Mouse (Mus musculus): ENCODE data around the gene Spon1. TPM values are rescaled to one million over a fixed set of nuclear protein-coding genes. Genes with fewer than 3 reads are reported as not detected.

Gene Spon1
- polyA plus RNA-seq, 1 experiment from 2014 or later, result 30.4 TPM

DNA sequence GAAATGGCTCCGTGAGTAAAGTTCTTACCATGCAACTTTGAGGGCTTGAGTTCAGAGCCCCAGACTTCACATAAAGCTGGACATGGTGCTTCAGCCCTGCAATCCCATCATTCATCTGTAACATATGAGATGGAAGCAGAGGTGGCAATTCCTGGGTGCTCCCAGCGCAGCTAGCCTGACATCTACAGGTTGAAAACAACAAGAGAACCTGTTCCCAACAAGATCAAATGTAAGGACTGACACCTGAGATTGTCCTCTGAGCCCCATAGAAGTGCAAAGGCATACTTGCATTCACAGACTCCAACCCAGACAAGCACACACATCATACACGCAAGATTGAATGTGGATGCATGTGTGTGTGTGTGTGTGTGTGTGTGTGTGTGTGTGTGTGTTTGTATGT, 114.2 kb downstream of the Spon1 start:
- Histone ChIP-seq H3K36me3 (no peaks in the 10 kb centered on the region), H3K27me3 (no peaks in the 10 kb centered on the region), H3K4me2 (no peak overlapping the region), H3K4me3 (no peak overlapping the region), H3K4me1 (peaks cover 12% of the 10 kb centered on the region), H3K9ac (no peak overlapping the region), H3K27ac (no peak overlapping the region), H3K9me3 (no peaks in the 10 kb centered on the region; the same call in 1 of the 2 replicates)
- 87% methylated on average over 3 of the region's 3 CpGs for WGBS
- no peak for ATAC-seq (ENCODE audit: insufficient number of reproducible peaks, insufficient read depth, low FRiP score, low TSS enrichment, low read depth)

DNA sequence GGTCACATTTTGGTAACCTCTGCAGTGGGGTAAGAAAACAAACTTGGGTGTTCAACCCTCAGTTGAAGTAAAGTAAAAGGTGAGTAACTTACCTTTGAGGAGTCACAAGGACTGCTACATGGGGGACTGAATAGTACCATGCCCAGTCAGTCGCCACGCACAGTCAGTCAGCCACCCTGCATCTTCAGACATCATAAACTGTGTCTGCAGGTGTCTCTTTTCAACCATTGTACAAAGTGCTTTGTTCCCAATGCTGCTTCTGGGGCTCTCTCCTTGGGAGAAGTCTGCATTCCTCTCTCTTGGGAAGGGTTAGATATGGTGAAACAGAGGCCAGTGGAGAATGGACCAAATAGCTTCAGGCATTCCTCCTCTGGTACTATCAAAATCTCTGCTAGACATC, 125.0 kb downstream of the Spon1 start:
- no peaks in the 10 kb centered on the region for H3K27me3 ChIP-seq
- H3K36me3 ChIP-seq, result no peaks in the 10 kb centered on the region
- peaks cover 13% of the 10 kb centered on the region for H3K4me1 ChIP-seq
- no peak for ATAC-seq (ENCODE audit: insufficient number of reproducible peaks, insufficient read depth, low FRiP score, low TSS enrichment, low read depth)
- 95% methylated on average over 2 of the region's 2 CpGs for WGBS
- no peak overlapping the region for H3K9ac ChIP-seq
- H3K9me3 ChIP-seq, result no peaks in the 10 kb centered on the region
- H3K27ac ChIP-seq, result no peak overlapping the region
- no peak overlapping the region for H3K4me3 ChIP-seq
- H3K4me2 ChIP-seq, result no peak overlapping the region

DNA sequence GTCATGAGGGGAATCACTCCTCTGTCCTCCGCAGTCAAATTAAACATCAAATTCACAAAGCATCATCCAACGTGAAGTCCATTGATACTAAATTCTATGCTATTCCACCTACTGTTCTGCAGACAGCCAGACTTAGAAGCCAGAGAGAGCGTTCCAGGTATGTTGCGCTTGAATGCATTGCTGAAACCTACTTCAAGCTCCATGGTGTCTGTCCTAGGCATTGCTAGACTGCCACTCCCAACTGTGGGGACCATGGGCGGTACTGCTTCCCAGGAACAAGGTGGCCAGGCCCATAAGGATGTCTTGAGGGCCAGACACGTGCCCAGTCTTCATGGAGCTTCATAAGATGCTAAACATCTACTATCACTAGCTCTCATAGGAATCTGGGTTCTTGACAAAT, 125.7 kb downstream of the Spon1 start:
- Histone ChIP-seq H3K4me3 (no peak overlapping the region), H3K27me3 (no peaks in the 10 kb centered on the region), H3K9me3 (no peaks in the 10 kb centered on the region), H3K27ac (no peak overlapping the region), H3K36me3 (no peaks in the 10 kb centered on the region), H3K4me1 (peaks cover 13% of the 10 kb centered on the region), H3K9ac (no peak overlapping the region), H3K4me2 (no peak overlapping the region)
- ATAC-seq (ENCODE audit: insufficient number of reproducible peaks, insufficient read depth, low FRiP score, low TSS enrichment, low read depth), result no peak
- 91% methylated on average over 6 of the region's 6 CpGs for WGBS

DNA sequence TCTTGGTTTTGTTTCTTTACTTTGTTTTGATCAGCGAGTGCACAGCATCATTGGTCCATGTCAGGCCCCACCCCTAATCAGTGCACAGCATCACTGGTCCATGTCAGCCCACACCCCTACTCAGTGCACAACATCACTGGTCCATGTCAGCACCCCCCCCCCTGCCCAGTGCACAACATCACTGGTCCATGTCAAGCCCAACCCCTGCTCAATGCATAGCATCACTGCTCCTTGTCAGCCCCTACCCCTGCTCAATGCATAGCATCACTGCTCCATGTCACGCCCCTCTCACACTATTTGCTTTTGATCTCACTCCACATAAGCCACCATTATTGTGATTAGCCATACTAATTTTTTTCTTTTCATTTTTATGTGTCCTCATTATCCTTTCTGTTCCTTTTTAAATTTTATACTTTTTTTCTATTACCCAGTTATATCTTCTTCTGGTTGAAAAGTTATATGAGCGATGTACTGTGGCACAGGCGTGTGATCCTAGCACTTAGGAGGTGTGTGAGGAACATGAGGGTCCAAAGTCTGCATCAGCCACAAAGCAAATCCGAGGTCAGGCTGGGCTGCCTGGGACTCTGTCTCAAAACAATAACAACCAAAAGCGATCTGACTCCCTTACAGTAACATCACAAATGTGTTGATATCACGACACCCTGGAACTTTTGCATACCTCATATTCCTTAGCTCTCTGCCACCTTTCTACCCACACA, 128.3 kb downstream of the Spon1 start:
- H3K9me3 ChIP-seq, result no peaks in the 10 kb centered on the region
- no peak overlapping the region for H3K4me2 ChIP-seq
- H3K36me3 ChIP-seq, result no peaks in the 10 kb centered on the region
- H3K27ac ChIP-seq, result no peak overlapping the region
- 87% methylated on average over 7 of the region's 7 CpGs for WGBS
- no peak overlapping the region for H3K9ac ChIP-seq
- no peak overlapping the region for H3K4me3 ChIP-seq
- no peaks in the 10 kb centered on the region for H3K27me3 ChIP-seq
- H3K4me1 ChIP-seq, result no peaks in the 10 kb centered on the region
- ATAC-seq (ENCODE audit: insufficient number of reproducible peaks, insufficient read depth, low FRiP score, low TSS enrichment, low read depth), result no peak

DNA sequence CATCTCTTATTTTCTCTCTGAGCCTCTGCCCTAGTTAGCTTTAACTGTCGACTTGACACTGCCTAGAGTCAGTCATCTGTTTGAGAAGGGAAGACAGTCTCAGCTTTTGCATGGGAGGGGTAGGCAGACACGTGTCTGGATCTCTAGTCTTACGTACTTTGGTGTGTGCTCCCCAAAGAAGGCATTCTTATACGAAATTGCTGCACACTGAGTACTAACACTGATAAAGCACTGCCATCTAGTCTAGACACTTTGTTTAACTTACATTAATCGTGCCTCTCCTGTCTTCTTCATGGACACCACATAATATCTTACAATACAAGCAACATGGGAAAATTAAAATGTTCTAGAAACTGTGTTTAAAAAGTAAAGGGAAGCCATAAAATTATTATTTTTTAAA, 129.5 kb downstream of the Spon1 start:
- no peaks in the 10 kb centered on the region for H3K36me3 ChIP-seq
- no peaks in the 10 kb centered on the region for H3K4me1 ChIP-seq
- 74% methylated on average over 5 of the region's 5 CpGs for WGBS
- H3K27me3 ChIP-seq, result no peaks in the 10 kb centered on the region
- H3K4me2 ChIP-seq, result no peak overlapping the region
- H3K4me3 ChIP-seq, result no peak overlapping the region
- no peaks in the 10 kb centered on the region for H3K9me3 ChIP-seq
- no peak for ATAC-seq (ENCODE audit: insufficient number of reproducible peaks, insufficient read depth, low FRiP score, low TSS enrichment, low read depth)
- H3K9ac ChIP-seq, result no peak overlapping the region
- H3K27ac ChIP-seq, result no peak overlapping the region

DNA sequence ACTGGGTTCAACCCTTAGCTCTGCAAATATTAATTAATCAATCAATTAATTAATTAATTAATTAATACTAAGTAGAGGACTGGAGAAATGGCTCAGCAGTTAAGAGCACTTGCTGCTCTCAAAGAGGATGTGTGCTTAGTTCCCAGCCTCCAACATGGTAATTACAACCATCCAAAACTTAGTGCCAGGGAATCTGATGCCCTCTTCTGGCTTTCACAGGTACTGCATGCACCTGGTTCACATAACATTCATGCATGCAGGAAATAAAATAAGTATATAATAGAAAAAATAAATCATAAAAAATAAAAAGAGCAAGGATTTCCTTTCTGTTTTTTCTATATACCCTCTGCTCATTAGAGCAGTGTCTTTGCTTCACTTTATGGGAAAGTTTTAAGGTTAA, 132.6 kb downstream of the Spon1 start:
- Histone ChIP-seq H3K27me3 (no peaks in the 10 kb centered on the region), H3K4me3 (no peak overlapping the region), H3K9me3 (no peaks in the 10 kb centered on the region), H3K36me3 (no peaks in the 10 kb centered on the region), H3K27ac (no peak overlapping the region), H3K9ac (no peak overlapping the region), H3K4me1 (peaks cover 12% of the 10 kb centered on the region), H3K4me2 (no peak overlapping the region)
- ATAC-seq (ENCODE audit: insufficient number of reproducible peaks, insufficient read depth, low FRiP score, low TSS enrichment, low read depth), result no peak

DNA sequence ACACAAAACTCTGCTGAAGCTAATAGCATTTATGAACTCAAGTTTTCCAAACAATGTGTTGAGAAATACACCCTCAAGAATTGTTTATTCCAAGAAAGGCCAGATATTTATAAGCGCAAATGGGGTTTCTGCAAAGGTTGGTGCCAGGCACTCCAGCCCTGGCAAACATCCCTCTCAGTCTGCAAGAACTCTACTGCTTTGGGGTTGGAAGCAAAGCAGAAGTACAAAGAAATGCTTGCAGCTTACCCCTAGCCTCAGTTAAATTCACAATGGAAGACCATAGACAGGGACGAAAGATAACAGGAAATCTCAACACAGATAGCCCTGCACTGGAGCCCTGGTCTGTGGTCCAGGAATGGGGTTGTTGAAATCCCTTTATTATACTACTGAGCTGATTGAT, 135.7 kb downstream of the Spon1 start:
- H3K27ac ChIP-seq, result peak overlapping the region; percentile 22; the same call in 1 of the 2 replicates
- ATAC-seq (ENCODE audit: insufficient number of reproducible peaks, insufficient read depth, low FRiP score, low TSS enrichment, low read depth), result no peak

DNA sequence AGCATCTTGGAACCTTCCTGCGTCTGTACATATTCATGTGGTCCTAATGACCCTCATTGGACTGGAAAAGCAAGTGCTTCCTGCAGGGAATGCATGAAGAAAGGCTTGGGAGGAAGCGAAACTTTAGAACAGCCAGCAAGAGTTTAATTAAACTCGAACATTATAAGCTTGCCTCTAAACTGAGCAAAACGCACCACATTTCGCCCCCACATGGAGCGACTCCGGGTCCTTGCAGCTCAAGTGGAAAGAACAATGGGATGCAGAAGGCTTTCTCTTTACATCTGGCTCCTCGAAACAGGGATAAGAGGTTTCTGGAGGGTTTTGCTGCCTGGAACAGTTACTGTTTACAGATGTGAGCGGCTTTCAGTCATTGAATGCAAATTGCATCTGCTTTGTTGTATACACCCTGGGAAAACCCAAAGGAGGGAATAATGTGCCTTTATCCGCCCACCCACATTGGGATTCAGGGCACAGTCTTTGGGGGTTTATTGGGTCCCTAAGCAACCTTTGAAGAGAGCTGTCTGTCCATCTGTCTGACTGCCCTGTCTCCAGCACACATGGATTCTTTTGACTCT, 136.2 kb downstream of the Spon1 start:
- H3K4me2 ChIP-seq, result peak overlapping the region; percentile 21; the same call in 1 of the 2 replicates
- H3K4me1 ChIP-seq, result peaks cover 17% of the 10 kb centered on the region
- peak overlapping the region; percentile 23 for H3K27ac ChIP-seq
- ATAC-seq (ENCODE audit: insufficient number of reproducible peaks, insufficient read depth, low FRiP score, low TSS enrichment, low read depth), result no peak
- no peaks in the 10 kb centered on the region for H3K36me3 ChIP-seq
- H3K4me3 ChIP-seq, result no peak overlapping the region
- no peaks in the 10 kb centered on the region for H3K9me3 ChIP-seq
- H3K27me3 ChIP-seq, result no peaks in the 10 kb centered on the region
- WGBS, result 30% methylated on average over 10 of the region's 10 CpGs
- H3K9ac ChIP-seq, result no peak overlapping the region

More for the DNA sequence above, 135.7 kb downstream of the Spon1 start:
- no peaks in the 10 kb centered on the region for H3K36me3 ChIP-seq
- H3K4me1 ChIP-seq, result peaks cover 17% of the 10 kb centered on the region
- H3K4me3 ChIP-seq, result no peak overlapping the region
- peak overlapping the region; percentile 21; the same call in 1 of the 2 replicates for H3K4me2 ChIP-seq
- H3K9me3 ChIP-seq, result no peaks in the 10 kb centered on the region
- no peak overlapping the region for H3K9ac ChIP-seq
- 77% methylated on average over 2 of the region's 2 CpGs for WGBS
- H3K27me3 ChIP-seq, result no peaks in the 10 kb centered on the region

DNA sequence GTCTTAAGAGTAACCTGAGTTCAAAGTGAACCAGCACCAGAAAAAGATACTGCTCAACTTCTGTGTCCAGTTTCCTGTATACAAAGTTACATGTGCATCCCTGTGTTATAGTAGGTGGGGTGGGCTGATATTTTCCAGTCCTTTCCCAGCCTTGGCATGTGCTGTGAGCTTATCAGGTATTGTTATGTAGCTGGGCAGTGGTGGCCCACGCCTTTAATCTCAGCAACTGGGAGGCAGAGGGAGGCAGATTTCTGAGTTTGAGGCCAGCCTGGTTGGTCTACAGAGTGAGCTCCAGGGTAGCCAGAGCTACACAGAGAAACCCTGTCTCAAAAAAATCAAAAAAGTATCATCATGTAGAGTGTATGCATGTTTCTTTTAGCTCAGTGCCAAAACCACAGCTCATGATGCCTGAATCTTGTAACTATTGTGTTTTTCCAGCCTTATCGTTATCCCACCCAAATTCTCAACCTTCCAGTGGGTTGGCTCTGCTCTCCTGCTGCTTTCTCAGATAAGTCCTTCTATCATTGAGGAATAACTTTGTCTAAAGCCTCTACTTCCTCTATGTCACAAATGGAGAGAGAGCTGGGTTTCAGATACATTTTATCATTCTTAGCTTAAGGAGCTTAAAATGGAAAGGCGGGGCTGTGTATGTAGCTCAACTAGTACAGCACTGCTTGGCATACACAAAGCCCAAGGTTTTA, 137.5 kb downstream of the Spon1 start:
- H3K4me2 ChIP-seq, result no peak overlapping the region
- H3K4me3 ChIP-seq, result no peak overlapping the region
- 82% methylated on average over 3 of the region's 3 CpGs for WGBS
- H3K36me3 ChIP-seq, result no peaks in the 10 kb centered on the region
- H3K9ac ChIP-seq, result no peak overlapping the region
- no peaks in the 10 kb centered on the region for H3K9me3 ChIP-seq
- no peaks in the 10 kb centered on the region for H3K27me3 ChIP-seq
- H3K4me1 ChIP-seq, result peaks cover 17% of the 10 kb centered on the region
- ATAC-seq (ENCODE audit: insufficient number of reproducible peaks, insufficient read depth, low FRiP score, low TSS enrichment, low read depth), result no peak
- no peak overlapping the region for H3K27ac ChIP-seq

DNA sequence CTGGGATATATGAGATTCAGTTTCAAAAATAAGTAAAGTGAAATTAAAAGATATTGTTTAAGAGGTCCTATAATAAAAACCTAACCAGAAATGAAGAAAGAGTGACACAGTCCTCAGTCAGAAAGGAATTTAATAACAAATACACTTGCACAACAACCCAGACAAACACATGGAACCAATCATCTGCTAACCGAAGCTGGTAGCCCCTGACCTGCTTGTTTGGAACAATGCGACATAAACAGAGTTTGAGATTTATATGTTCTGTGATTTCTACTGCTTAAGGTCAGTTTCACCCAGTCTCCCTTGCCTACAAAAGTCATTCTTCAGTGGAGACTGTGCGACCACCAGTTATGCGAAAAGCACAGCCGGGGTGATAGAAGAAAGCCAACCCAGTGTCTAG, 138.1 kb downstream of the Spon1 start:
- no peaks in the 10 kb centered on the region for H3K27me3 ChIP-seq
- WGBS, result 62% methylated on average over 5 of the region's 5 CpGs

DNA sequence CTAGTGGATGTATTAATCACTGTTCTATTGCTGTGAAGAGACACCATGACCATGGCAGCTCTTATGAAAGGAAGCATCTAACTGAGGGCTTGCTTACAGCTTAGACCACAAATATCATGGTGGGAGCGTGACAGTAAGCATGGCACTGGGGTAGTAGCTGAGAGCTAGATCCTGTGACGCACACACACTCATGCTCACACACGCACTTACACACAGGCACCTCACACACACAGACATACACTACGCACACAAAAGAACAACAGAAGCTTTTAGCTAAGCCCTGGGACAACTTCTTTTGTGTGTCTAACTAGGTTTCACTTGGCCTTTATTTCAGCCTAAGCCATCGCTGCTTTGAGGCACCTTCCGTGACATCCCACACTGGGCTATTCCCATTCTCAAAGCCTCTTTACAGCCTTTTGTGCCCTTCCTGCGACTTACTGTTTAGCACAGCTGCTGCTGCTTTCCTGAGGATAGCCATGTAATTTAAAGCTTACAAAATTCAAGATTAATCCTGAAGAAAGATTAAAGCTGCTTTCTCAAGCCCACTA, 138.6 kb downstream of the Spon1 start:
- ATAC-seq (ENCODE audit: insufficient number of reproducible peaks, insufficient read depth, low FRiP score, low TSS enrichment, low read depth), result no peak
- no peak overlapping the region for H3K4me2 ChIP-seq
- H3K9me3 ChIP-seq, result no peaks in the 10 kb centered on the region
- WGBS, result 81% methylated on average over 7 of the region's 7 CpGs
- H3K27ac ChIP-seq, result no peak overlapping the region
- H3K27me3 ChIP-seq, result no peaks in the 10 kb centered on the region
- no peak overlapping the region for H3K4me3 ChIP-seq
- H3K4me1 ChIP-seq, result peaks cover 25% of the 10 kb centered on the region
- no peak overlapping the region for H3K9ac ChIP-seq
- no peaks in the 10 kb centered on the region for H3K36me3 ChIP-seq

More for the DNA sequence above, 138.1 kb downstream of the Spon1 start:
- Histone ChIP-seq H3K9ac (no peak overlapping the region), H3K4me1 (peaks cover 20% of the 10 kb centered on the region), H3K4me2 (no peak overlapping the region), H3K36me3 (no peaks in the 10 kb centered on the region), H3K9me3 (no peaks in the 10 kb centered on the region), H3K4me3 (no peak overlapping the region), H3K27ac (no peak overlapping the region)
- ATAC-seq (ENCODE audit: insufficient number of reproducible peaks, insufficient read depth, low FRiP score, low TSS enrichment, low read depth), result no peak

Data from embryonic facial prominence, embryonic 13.5 days (tissue).